Mouse (Mus musculus) heart, embryonic 10.5 days (tissue): ENCODE data around the gene Tmem94. TPM values are rescaled to one million over a fixed set of nuclear protein-coding genes. Genes with fewer than 3 reads are reported as not detected.

ENCODE experiments used
- DNase-seq: peaks from one replicate; pipeline ENCODE4 v3.0.0-alpha.2; 2017; ENCODE audit warnings: low spot score
- H3K27ac ChIP-seq: fragments of 300-500 bp; sonication (generic); 2 replicates; pipeline ENCODE4 v1.5.1; 2016; ENCODE audit warnings: mild to moderate bottlenecking
- H3K27me3 ChIP-seq: fragments of 300-500 bp; sonication (generic); 2 replicates; pipeline ENCODE4 v1.6.1; 2016; ENCODE audit warnings: mild to moderate bottlenecking; ENCODE audit not compliant: poor library complexity, insufficient read depth, severe bottlenecking
- H3K36me3 ChIP-seq: fragments of 300-500 bp; sonication (generic); 2 replicates; pipeline ENCODE4 v1.6.1; 2016; ENCODE audit warnings: mild to moderate bottlenecking, moderate library complexity
- H3K4me1 ChIP-seq: fragments of 300-500 bp; sonication (generic); 2 replicates; pipeline ENCODE4 v1.6.1; 2016; ENCODE audit warnings: mild to moderate bottlenecking
- H3K4me3 ChIP-seq: fragments of 300-500 bp; sonication (generic); 2 replicates; pipeline ENCODE4 v1.5.1; 2016; ENCODE audit warnings: mild to moderate bottlenecking, moderate library complexity
- H3K9me3 ChIP-seq: fragments of 300-500 bp; sonication (generic); 2 replicates; pipeline ENCODE4 v1.6.1; 2016; ENCODE audit warnings: mild to moderate bottlenecking, moderate library complexity
- WGBS: fragments of 180-500 bp; shearing (Covaris S2); methylation state at CpG from one replicate; pipeline ENCODE4 v1.1.7; 2016; 5-methylcytosine and 5-hydroxymethylcytosine counted together
- microRNA-seq: library from miRNA; unstranded; fragments of <30 nt; microRNA quantifications from one replicate; pipeline ENCODE4, GENCODE M21; 2017
- polyA plus RNA-seq: library from polyadenylated mRNA; unstranded; fragments of >200 nt; fragmentation: Nextera tagmentation; extraction: Ambion mirVana; gene quantifications from 2 replicates; pipeline ENCODE4 v1.2.1, GENCODE M21; 2016

Tmem94 gene
- polyA plus RNA-seq, 1 experiment from 2014 or later = 35.0 TPM

- no peak for DNase-seq
- H3K36me3 ChIP-seq = peaks cover 52% of the 10 kb centered on the region
- H3K9me3 ChIP-seq = no peaks in the 10 kb centered on the region
- H3K27me3 ChIP-seq = no peaks in the 10 kb centered on the region
- peak overlapping the region; percentile 93 for H3K27ac ChIP-seq
- H3K4me3 ChIP-seq = no peak overlapping the region
- peaks cover 49% of the 10 kb centered on the region for H3K4me1 ChIP-seq
- 79% methylated on average over 8 of the region's 8 CpGs for WGBS
These were observed 79.0 kb downstream of the Tmem94 start for GRCm38 (mm10) chr11:115844240-115844639.

- no peak overlapping the region for H3K27ac ChIP-seq
- no peaks in the 10 kb centered on the region for H3K9me3 ChIP-seq
- no peak for DNase-seq
- peaks cover 36% of the 10 kb centered on the region for H3K4me1 ChIP-seq
- H3K27me3 ChIP-seq = no peaks in the 10 kb centered on the region
- H3K36me3 ChIP-seq = peaks cover 68% of the 10 kb centered on the region
- 94% methylated on average over 2 of the region's 2 CpGs for WGBS
- no peak overlapping the region for H3K4me3 ChIP-seq
These were observed 80.6 kb downstream of the Tmem94 start for GRCm38 (mm10) chr11:115845819-115846218.

Small RNA genes within 50 kb of the gene (microRNA-seq; reads per million reads assigned to microRNA genes)
- gene Mir5621 = not detected

Other genes with a start within 250 kb of the Tmem94 start
- gene Sumo2, start 229.2 kb upstream of the Tmem94 start, polyA plus RNA-seq = 713 and 931 TPM in 2 replicates
- gene Nup85, start 201.0 kb upstream of the Tmem94 start, polyA plus RNA-seq = 179 and 208 TPM in 2 replicates
- 105 and 108 TPM in 2 replicates for gene Mrps7, start 161.5 kb upstream of the Tmem94 start, polyA plus RNA-seq
- gene Gga3, start 161.4 kb upstream of the Tmem94 start, polyA plus RNA-seq = 25.4 and 25.7 TPM in 2 replicates
- gene Mif4gd, start 152.5 kb upstream of the Tmem94 start, polyA plus RNA-seq = 19.6 and 22.7 TPM in 2 replicates
- gene Slc25a19, start 137.1 kb upstream of the Tmem94 start, polyA plus RNA-seq = 33.5 and 45.5 TPM in 2 replicates
- gene Grb2, start 56.8 kb upstream of the Tmem94 start, polyA plus RNA-seq = 78.4 and 107 TPM in 2 replicates
- gene Caskin2, start 48.2 kb downstream of the Tmem94 start, polyA plus RNA-seq = 18.7 and 21.4 TPM in 2 replicates
- 39.1 and 41.7 TPM in 2 replicates for gene Tsen54, start 49.3 kb downstream of the Tmem94 start, polyA plus RNA-seq
- gene Llgl2, start 58.6 kb downstream of the Tmem94 start, polyA plus RNA-seq = 35.0 and 40.8 TPM in 2 replicates
- gene Myo15b, start 93.0 kb downstream of the Tmem94 start, polyA plus RNA-seq = 0.23 and 0.31 TPM in 2 replicates
- 13.7 and 17.9 TPM in 2 replicates for gene Smim5, start 134.5 kb downstream of the Tmem94 start, polyA plus RNA-seq
- gene Smim6, start 146.6 kb downstream of the Tmem94 start, polyA plus RNA-seq = 1.6 and 1.7 TPM in 2 replicates
- 29.4 and 35.8 TPM in 2 replicates for gene Sap30bp, start 167.8 kb downstream of the Tmem94 start, polyA plus RNA-seq
- 20.4 and 22.3 TPM in 2 replicates for gene Recql5, start 168.0 kb downstream of the Tmem94 start, polyA plus RNA-seq
- 0.67 and 1.1 TPM in 2 replicates for gene Itgb4, start 209.3 kb downstream of the Tmem94 start, polyA plus RNA-seq
- 202 and 273 TPM in 2 replicates for gene Galk1, start 247.3 kb downstream of the Tmem94 start, polyA plus RNA-seq